Mouse (Mus musculus): ENCODE results near the gene Wdr90.

Wdr90 gene

DNA sequence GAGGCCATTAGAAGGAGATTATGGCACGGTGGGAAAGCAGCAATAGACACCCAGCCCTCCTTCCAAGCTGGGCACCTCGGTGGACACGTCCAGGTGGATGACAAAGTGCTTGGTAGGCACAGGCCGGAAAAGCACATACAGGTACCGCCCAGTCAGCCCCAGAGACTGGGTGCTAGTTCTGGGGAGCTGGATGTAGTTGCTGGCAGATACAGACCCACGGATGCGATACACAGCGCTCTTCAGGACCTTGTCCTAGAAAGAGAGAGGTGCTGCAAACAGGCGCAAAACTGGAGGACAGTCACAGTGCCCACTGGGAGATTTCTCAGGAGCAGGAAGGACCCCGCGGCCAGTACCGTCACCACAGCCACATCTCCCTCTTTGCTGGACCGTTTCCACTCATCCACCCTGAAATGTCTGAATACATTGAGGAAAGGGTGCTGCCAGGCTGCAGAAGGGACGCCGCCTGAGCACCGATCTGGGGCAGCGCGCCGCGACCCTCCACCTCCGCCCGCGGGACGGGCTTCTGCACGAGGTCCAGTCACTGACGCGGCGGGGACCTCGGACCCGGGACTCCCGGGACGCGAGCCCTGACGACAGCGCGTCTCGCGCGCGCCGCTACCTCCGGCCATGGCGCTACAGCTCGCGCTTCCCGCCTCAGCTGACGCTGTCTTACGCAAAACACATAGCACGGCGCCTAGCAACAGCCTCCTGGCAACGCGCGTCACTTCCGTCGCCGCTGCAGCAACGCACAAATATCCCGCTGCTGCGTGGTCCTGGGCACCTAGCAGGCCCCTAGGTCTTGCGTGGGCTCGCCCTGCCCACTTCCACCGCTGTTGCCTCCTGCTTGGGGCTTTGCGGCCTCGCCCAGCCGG, at the start of gene Wdr90:
Gene Wdr90 (minus strand): TSS at position 670 of the 872 bp plus-strand sequence.
- in situ Hi-C loops (cut with MboI; ENCODE audit: low pct_unique_long_range_greater_than_20kb in 1 of 2, low sequenced_read_pairs in 2 of 2, unreplicated experiment in 1 of 2): no loop called here

DNA sequence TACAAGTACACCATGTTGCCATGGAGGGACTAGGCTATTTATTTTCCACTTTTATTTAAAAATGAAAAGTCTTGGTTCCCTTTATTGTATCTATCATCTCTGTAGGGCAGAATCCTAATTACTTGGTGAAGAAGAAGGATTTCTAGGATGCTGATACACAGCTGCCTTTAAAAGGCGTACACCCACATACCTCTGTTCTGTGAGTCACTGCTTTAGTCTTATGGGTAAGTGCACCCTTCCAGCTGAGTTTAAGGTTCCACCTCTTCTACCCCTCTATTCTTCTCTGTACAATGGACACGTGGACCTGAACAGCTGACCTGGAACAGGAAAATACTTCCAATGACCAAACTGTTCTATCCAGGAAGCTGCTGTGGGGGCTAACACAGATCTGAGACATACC, 46.3 kb upstream of the Wdr90 start:
- in situ Hi-C loops (cut with MboI; ENCODE audit: low pct_unique_long_range_greater_than_20kb in 1 of 2, low sequenced_read_pairs in 2 of 2, unreplicated experiment in 1 of 2): no loop called here

- in situ Hi-C loops (cut with MboI; ENCODE audit: low pct_unique_long_range_greater_than_20kb in 1 of 2, low sequenced_read_pairs in 2 of 2, unreplicated experiment in 1 of 2): no loop called here
Measured at GRCm38 (mm10) chr17:25903061-25903460, 41.8 kb upstream of the Wdr90 start.

DNA sequence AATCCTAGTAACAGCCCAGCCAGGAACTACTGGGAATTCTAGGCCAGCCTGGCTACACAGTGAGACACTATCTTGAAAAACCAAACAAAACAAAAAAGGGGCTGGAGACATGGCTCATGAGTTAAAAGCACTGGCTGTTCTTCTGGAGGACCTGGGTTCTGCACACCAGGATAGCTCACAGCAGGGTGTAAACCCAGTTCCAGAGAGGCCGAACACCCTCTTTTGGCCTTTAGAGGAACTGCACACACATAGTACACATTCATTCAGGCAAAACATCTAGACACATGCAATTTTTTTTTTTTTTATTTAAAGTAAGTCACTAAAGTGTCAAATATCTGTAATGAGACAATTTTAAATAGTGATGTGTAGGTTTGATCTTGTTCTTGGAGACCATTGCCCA, 38.9 kb upstream of the Wdr90 start:
- in situ Hi-C loops (cut with MboI; ENCODE audit: low pct_unique_long_range_greater_than_20kb in 1 of 2, low sequenced_read_pairs in 2 of 2, unreplicated experiment in 1 of 2): no loop called here

DNA sequence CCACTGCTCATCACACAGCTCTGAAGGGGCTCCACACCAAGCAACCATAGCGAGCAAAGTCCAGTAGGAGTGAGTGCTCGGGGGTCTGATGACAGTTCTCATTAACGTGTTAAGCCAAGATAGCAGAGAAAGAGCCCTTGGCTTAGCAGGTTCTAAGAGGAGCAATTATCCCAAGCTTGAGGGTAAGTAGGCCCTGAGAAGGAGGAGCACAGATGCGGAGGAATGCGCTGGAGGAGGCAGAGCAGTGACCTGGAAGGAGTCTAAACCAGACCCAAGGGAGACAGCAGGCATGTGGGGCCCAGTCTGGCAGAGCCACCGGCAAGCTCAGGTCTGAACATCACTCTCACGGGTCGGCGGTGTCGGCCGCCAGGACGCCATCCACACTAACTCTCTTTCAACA, 34.6 kb upstream of the Wdr90 start:
- in situ Hi-C loops (cut with MboI; ENCODE audit: low pct_unique_long_range_greater_than_20kb in 1 of 2, low sequenced_read_pairs in 2 of 2, unreplicated experiment in 1 of 2): no loop called here

- in situ Hi-C loops (cut with MboI; ENCODE audit: low pct_unique_long_range_greater_than_20kb in 1 of 2, low sequenced_read_pairs in 2 of 2, unreplicated experiment in 1 of 2): no loop called here
Measured at GRCm38 (mm10) chr17:25895415-25895814, 34.1 kb upstream of the Wdr90 start.

DNA sequence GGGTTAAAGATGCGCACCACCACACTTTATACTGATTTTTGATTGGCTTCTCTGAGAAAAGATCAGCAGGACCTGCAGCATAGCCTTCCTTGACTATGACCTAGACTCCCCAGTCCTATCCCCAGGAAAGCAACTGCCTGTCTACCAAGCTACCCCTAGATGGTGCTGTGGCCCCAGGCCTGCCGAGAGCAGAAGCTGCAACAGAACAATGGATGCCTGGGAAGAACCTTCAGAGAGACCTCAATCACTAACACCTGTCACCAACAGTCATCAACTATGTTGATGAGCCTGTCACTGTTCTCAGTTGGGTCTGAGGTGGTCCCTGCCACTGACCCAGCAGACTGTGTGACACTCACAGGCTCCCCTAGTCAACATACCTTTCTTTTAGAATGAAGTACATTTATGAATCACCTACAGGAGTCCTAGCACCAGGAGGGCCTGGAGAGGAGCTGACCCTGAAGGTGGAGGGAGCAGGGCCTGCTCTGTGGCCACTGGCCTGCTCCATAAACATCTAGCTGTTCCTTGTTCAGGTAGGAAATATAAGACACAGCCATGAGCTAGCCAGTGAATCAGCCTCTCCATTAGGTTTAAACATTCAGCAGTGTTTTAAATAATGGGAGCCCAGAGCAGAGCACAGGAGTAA, 32.8 kb upstream of the Wdr90 start:
- in situ Hi-C loops (cut with MboI; ENCODE audit: low pct_unique_long_range_greater_than_20kb in 1 of 2, low sequenced_read_pairs in 2 of 2, unreplicated experiment in 1 of 2): no loop called here

DNA sequence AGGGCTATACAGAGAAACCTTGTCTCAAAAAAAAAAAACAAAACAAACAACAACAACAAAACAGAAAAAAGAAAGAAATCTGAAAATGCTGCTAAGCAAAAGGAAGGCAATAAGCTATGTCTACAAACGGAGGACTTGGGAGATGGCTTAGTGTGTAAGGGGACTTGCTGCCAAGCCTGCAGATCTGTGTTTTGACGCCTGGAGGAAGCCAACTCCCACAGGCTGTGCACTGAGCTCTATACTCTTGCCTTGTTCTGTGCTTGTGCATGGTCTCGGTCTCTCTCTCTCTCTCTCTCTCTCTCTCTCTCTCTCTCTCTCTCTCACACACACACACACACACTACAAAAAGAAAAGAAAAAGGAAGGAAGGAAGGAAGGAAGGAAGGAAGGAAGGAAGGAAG, 27.5 kb upstream of the Wdr90 start:
- in situ Hi-C loops (cut with MboI; ENCODE audit: low pct_unique_long_range_greater_than_20kb in 1 of 2, low sequenced_read_pairs in 2 of 2, unreplicated experiment in 1 of 2): no loop called here

GRCm38 (mm10) chr17:25887467-25887866, 26.2 kb upstream of the Wdr90 start:
- in situ Hi-C loops (cut with MboI; ENCODE audit: low pct_unique_long_range_greater_than_20kb in 1 of 2, low sequenced_read_pairs in 2 of 2, unreplicated experiment in 1 of 2): no loop called here

DNA sequence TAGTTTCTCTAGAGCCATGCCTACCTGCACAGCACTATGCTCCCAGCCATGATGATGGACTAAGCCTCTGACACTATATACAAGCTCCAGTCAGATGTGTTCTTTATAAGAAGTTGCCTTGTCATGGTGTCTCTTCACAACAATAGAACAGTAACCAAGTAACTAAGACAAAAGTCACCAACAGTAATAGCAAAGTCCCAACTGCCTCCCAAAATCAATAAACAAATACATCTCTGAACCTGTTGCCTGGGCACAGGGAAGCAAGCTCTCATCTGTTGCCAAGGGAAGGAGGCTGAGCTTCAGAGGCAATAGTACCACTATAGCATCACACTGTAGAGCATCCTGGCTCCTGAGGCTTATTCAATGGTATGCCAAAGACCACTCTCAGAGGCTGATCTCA, 25.5 kb upstream of the Wdr90 start:
- in situ Hi-C loops (cut with MboI; ENCODE audit: low pct_unique_long_range_greater_than_20kb in 1 of 2, low sequenced_read_pairs in 2 of 2, unreplicated experiment in 1 of 2): no loop called here

GRCm38 (mm10) chr17:25885636-25886035, 24.3 kb upstream of the Wdr90 start:
- in situ Hi-C loops (cut with MboI; ENCODE audit: low pct_unique_long_range_greater_than_20kb in 1 of 2, low sequenced_read_pairs in 2 of 2, unreplicated experiment in 1 of 2): no loop called here

- in situ Hi-C loops (cut with MboI; ENCODE audit: low pct_unique_long_range_greater_than_20kb in 1 of 2, low sequenced_read_pairs in 2 of 2, unreplicated experiment in 1 of 2): no loop called here
Measured at GRCm38 (mm10) chr17:25883824-25884223, 22.5 kb upstream of the Wdr90 start.

DNA sequence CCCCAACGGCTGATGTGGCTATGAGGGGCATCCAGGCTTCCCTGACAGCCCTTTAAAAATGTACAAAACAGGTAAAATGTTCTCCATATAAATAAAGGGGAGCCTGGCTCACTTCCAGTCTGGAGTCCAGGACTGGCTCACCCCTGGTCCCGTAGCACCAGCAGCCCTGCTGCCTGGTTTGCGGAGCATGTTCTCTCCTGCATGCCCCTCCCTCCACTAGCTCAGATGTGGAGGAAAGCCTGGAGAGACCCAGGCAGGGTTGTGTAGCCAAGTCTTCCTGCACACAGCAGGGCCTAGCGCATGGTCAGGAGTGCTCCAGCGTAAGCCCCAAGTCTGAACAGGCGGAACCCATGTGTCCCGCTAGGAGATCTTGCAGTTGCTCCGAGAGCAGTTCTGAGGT, 22.0 kb upstream of the Wdr90 start:
- in situ Hi-C loops (cut with MboI; ENCODE audit: low pct_unique_long_range_greater_than_20kb in 1 of 2, low sequenced_read_pairs in 2 of 2, unreplicated experiment in 1 of 2): no loop called here

DNA sequence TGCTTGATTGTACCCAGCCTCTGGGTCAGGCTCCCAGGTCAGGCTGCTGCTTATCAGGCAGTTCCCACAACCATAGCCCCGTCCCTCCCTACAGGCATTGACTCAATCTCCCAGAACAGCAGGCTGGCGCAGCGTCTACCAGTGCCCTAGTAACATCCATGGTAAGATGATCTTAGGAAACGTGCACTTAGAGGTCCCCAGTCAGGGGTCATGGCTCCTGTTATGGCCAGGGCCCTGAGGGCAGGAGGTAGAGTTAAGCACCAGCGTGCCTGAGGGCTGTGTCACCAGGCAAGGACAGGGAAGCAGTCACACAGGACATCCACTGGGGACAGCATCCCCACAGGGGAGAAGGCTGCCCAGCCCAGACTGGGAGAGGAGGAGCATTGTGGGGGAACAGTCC, 21.0 kb upstream of the Wdr90 start:
- in situ Hi-C loops (cut with MboI; ENCODE audit: low pct_unique_long_range_greater_than_20kb in 1 of 2, low sequenced_read_pairs in 2 of 2, unreplicated experiment in 1 of 2): no loop called here

GRCm38 (mm10) chr17:25881691-25882090, 20.4 kb upstream of the Wdr90 start:
- in situ Hi-C loops (cut with MboI; ENCODE audit: low pct_unique_long_range_greater_than_20kb in 1 of 2, low sequenced_read_pairs in 2 of 2, unreplicated experiment in 1 of 2): no loop called here

DNA sequence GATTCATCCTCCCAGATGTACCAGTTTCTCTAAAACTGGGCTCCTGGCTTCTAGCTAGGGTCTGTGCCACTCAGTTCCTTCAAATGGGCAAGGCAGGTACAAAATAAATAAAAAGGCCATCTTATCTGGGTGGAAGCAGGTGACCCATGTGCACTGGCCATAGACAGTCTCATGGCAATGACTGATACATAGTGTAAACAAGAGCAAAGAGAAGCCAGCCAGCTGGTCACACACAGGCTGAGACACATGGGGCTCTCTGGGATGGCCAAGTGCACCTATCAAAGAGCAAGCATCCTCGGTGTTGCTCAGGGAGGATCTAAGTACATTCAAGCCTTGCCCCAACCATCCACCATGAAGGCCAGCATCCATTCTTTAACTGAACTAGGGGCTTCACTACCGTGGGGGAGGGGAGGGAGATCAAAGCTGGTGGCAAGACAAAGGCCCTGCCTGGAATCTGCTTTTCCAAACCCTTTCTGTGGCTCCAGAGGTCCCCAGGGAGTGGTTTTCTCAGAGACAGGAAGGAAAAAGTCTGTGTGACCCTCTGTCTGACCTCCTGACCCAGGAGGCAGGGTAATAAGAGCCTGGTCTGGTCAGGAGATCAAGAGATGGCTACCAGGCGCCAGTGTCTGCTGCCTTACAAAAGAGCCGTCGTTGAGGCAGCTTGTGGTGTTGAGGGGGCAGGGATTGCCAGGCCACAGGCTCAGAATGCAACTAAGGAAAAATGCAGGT, 19.8 kb upstream of the Wdr90 start:
- in situ Hi-C loops (cut with MboI; ENCODE audit: low pct_unique_long_range_greater_than_20kb in 1 of 2, low sequenced_read_pairs in 2 of 2, unreplicated experiment in 1 of 2): no loop called here

- in situ Hi-C loops (cut with MboI; ENCODE audit: low pct_unique_long_range_greater_than_20kb in 1 of 2, low sequenced_read_pairs in 2 of 2, unreplicated experiment in 1 of 2): no loop called here
Measured at GRCm38 (mm10) chr17:25880196-25880910, 19.1 kb upstream of the Wdr90 start, which contains the start of gene Wfikkn1. TSS of gene Wfikkn1 (minus strand) at chr17:25880858.

- in situ Hi-C loops (cut with MboI; ENCODE audit: low pct_unique_long_range_greater_than_20kb in 1 of 2, low sequenced_read_pairs in 2 of 2, unreplicated experiment in 1 of 2): no loop called here
Measured at GRCm38 (mm10) chr17:25879750-25880149, 18.4 kb upstream of the Wdr90 start.

DNA sequence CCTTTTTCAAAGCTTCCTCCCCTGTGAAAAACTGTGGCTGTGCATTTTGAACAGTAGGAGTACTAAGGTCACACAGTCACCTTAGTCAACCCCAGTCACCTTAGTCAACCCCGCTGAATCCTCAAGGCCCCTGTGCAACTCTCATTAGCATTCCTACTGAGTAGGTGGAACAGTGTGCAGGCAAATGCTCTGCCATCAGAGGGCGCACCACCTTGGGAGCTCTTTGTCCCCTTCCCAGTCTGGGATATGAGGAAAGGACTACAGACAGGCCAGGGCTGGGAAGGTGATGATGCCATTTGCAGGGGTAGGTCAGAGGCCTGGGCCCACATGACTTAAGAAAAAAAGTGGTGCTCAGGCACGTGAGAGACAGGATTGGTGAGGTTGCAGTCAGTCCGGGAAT, 18.0 kb upstream of the Wdr90 start:
- in situ Hi-C loops (cut with MboI; ENCODE audit: low pct_unique_long_range_greater_than_20kb in 1 of 2, low sequenced_read_pairs in 2 of 2, unreplicated experiment in 1 of 2): no loop called here
